Mouse (Mus musculus): ENCODE measurements around the gene Slc40a1. TPM values are rescaled to one million over a fixed set of nuclear protein-coding genes. Genes with fewer than 3 reads are reported as not detected.

Slc40a1 gene
- 1 to 10 TPM; 7.0 to 9.8 TPM for total RNA-seq (2021)
- long read RNA-seq, experiment 1, transcript Slc40a1-201 (8 exons, 3,370 nt) = major isoform, 28 of 31 reads
- long read RNA-seq, experiment 1, partial matches to known transcripts = 0 of 31 reads
- long read RNA-seq, experiment 1, other reads (novel, unspliced or antisense) = 3 of 31 reads
- long read RNA-seq, experiment 2, transcript Slc40a1-201 (8 exons, 3,370 nt) = major isoform, 25 of 26 reads
- long read RNA-seq, experiment 2, partial matches to known transcripts = 0 of 26 reads
- long read RNA-seq, experiment 2, other reads (novel, unspliced or antisense) = 1 of 26 reads

DNA sequence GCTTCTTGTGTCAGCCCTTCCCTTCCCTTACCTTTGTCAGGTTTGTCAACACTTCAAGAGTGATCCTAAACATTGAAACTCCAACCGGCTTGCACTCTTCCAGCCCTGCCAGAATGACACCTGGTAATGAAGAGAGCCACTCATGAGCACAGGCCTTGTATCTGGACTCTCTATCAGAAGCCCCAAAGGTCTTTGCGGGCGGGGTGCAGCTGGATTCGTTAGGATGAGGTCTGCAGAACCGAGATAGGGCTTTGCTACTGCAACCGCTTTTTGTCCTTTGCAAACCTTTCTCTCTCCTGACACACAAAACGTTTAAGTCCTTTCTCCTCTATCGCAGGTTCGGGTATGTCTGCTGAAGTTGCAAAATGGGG lies at the start of gene Slc40a1:
Gene Slc40a1 (minus strand): TSS at position 131 of the 371 bp plus-strand sequence.
- intact Hi-C loops (cut with DNase I) = loop anchor here (5.0 kb wide), 1 partner anchor 99 kb away; no protein-coding TSS in a partner anchor
- peak within 1 kb of the TSS; percentile 80 for H3K27ac ChIP-seq
- DNase-seq (ENCODE audit: extremely low spot score in 1 of 2, low spot score in 2 of 2) = no peak
- no peak for TF ChIP-seq CTCF (IDR thresholded peaks at IDR 0.05)
- peak within 1 kb of the TSS; percentile 69 for H3K4me3 ChIP-seq

- no peak for DNase-seq (ENCODE audit: extremely low spot score in 1 of 2, low spot score in 2 of 2)
- H3K27ac ChIP-seq = no peak overlapping the region
Measured at GRCm38 (mm10) chr1:45971314-45971713, 45.0 kb upstream of the Slc40a1 start.

GRCm38 (mm10) chr1:45948988-45949387 lies 22.7 kb upstream of the Slc40a1 start:
- Histone ChIP-seq H3K4me3 (no peak overlapping the region), H3K27ac (no peak overlapping the region)
- peak; percentile 31 for TF ChIP-seq CTCF (IDR thresholded peaks at IDR 0.05)
- DNase-seq (ENCODE audit: extremely low spot score in 1 of 2, low spot score in 2 of 2) = no peak
- intact Hi-C loops (cut with DNase I) = no loop called here

More at GRCm38 (mm10) chr1:45971314-45971713, 45.0 kb upstream of the Slc40a1 start:
- no peak for TF ChIP-seq CTCF (IDR thresholded peaks at IDR 0.05)
- intact Hi-C loops (cut with DNase I) = no loop called here
- no peak overlapping the region for H3K4me3 ChIP-seq

DNA sequence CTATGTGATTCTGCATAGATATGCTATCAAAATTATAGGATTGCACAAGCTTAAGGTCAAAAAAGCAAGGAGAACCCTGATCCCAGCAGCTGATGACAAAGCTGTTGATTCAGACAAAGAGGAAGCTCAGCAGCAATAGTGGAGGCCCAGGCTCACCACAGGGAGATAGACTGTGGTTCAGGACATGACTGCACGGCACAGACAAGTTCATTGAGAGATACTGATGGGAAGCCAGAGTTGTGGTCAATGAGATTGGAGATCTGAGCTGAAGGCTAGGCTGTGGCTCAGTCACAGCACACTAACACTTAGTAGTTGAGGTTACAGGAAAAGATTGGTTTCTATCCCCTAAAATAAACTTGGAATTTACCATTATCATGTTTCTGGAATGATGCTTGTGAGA lies 21.5 kb upstream of the Slc40a1 start:
- TF ChIP-seq CTCF (IDR thresholded peaks at IDR 0.05) = no peak
- DNase-seq (ENCODE audit: extremely low spot score in 1 of 2, low spot score in 2 of 2) = no peak
- no peak overlapping the region for H3K4me3 ChIP-seq
- intact Hi-C loops (cut with DNase I) = no loop called here
- no peak overlapping the region for H3K27ac ChIP-seq

DNA sequence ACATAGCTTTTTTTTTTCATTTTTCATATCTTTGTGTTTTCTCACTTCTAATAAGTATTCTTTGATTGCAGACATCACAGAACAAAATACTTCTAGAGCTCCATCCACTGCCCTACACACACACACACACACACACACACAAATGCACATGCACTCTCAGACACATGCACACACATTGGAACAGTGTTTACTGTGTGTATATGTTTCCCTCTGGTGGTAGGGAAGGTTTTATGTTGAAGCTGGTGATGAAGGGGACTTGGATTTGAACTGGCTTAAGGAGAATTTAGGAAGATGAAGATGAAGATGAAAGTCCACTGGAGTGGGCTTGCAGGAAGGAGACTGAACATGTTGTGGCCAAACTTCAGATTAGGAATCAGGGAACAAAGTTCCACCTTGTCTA lies 4.8 kb upstream of the Slc40a1 start:
- intact Hi-C loops (cut with DNase I) = no loop called here
- no peak for DNase-seq (ENCODE audit: extremely low spot score in 1 of 2, low spot score in 2 of 2)
- Histone ChIP-seq H3K27ac (no peak overlapping the region), H3K4me3 (no peak overlapping the region)
- peak; percentile 20 for TF ChIP-seq CTCF (IDR thresholded peaks at IDR 0.05)

DNA sequence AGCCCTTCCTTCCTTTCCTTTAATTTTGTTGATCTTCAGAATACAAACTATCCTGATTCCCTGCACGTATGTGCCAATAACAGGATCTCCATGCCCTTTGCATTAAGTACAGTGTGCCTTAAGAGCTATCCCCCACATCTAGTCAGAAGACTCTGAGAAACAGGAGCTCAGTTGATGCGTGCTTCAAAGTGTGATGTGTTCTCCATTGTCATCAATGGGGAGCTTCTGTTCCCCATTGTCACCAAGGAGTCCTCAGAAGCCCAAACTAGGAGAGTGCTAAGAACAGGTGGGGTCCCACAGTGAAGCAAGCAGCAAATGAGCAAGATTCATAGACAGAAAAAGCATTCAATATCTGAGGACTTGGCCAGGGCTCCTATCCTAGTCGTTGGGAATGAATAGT lies 588 bp upstream of the Slc40a1 start:
- Histone ChIP-seq H3K4me3 (no peak overlapping the region), H3K27ac (no peak overlapping the region)
- DNase-seq (ENCODE audit: extremely low spot score in 1 of 2, low spot score in 2 of 2) = no peak
- intact Hi-C loops (cut with DNase I) = loop anchor here (5.0 kb wide), 1 partner anchor 100 kb away; no protein-coding TSS in a partner anchor
- no peak for TF ChIP-seq CTCF (IDR thresholded peaks at IDR 0.05)

DNA sequence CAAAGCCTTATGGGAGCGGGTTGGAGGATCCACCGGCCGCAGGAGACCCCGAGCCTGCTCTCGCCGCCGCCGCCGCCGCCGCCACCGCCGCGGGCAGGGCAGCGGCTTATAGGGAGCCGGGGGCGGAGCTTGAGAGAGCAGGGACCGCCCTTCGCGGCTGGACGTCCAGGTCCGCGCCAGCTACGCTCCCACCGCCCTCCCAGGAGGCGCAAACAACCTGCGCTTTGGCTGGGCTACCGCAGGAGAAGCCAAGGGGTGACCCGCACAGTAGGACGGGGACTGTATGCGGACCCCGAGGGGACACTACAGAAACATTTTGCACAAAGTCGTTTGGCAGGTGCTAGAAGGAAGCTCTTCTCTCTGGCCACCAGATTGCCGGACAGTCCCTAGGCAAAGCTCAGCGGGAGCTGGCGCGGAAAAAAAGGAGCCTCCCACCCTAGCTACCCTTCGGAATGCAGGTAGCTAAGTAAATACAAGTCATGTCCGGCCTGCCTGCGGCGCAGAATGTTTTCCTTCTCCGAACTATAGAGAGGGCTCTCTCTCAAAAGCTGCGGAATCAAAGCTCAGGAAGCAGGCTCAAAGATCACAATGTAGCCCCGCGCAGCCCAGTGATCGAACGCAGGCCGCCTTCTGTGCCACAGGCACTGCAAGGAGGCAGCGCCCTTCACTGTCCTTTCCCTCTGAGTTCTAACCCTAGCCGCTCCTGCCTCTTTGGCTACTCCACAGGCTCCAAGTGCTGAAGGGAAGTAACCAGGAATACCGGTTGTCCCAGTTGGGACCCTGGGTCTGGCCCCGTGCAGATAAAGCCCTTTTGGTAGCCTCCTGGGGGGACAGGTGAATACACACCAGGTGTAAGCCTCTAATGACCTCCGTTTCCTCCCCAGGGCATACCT lies 577 bp downstream of the Slc40a1 start:
- intact Hi-C loops (cut with DNase I) = loop anchor here (5.0 kb wide), 1 partner anchor 98 kb away; no protein-coding TSS in a partner anchor
- Histone ChIP-seq H3K27ac (peak overlapping the region; percentile 80), H3K4me3 (peak overlapping the region; percentile 69)
- DNase-seq (ENCODE audit: extremely low spot score in 1 of 2, low spot score in 2 of 2) = peak; percentile 68 to 72
- no peak; the same call in 1 of the 2 replicates for TF ChIP-seq CTCF (IDR thresholded peaks at IDR 0.05)

GRCm38 (mm10) chr1:45925131-45925499 lies 1.2 kb downstream of the Slc40a1 start:
- Histone ChIP-seq H3K4me3 (peak overlapping the region; percentile 69), H3K27ac (peak overlapping the region; percentile 80)
- no peak for DNase-seq (ENCODE audit: extremely low spot score in 1 of 2, low spot score in 2 of 2)
- intact Hi-C loops (cut with DNase I) = loop anchor here (5.0 kb wide), 1 partner anchor 98 kb away; no protein-coding TSS in a partner anchor
- no peak for TF ChIP-seq CTCF (IDR thresholded peaks at IDR 0.05)

GRCm38 (mm10) chr1:45924516-45924915 lies 1.8 kb downstream of the Slc40a1 start:
- Histone ChIP-seq H3K4me3 (peak overlapping the region; percentile 69), H3K27ac (peak overlapping the region; percentile 16; the same call in 1 of the 2 replicates)
- intact Hi-C loops (cut with DNase I) = no loop called here
- no peak for DNase-seq (ENCODE audit: extremely low spot score in 1 of 2, low spot score in 2 of 2)
- no peak for TF ChIP-seq CTCF (IDR thresholded peaks at IDR 0.05)

- DNase-seq (ENCODE audit: extremely low spot score in 1 of 2, low spot score in 2 of 2) = no peak
- Histone ChIP-seq H3K27ac (no peak overlapping the region), H3K4me3 (peak overlapping the region; percentile 9; the same call in 1 of the 2 replicates)
- TF ChIP-seq CTCF (IDR thresholded peaks at IDR 0.05) = no peak
- intact Hi-C loops (cut with DNase I) = no loop called here
Measured at GRCm38 (mm10) chr1:45923306-45923705, 3.0 kb downstream of the Slc40a1 start.

- intact Hi-C loops (cut with DNase I) = no loop called here
- TF ChIP-seq CTCF (IDR thresholded peaks at IDR 0.05) = no peak
- DNase-seq (ENCODE audit: extremely low spot score in 1 of 2, low spot score in 2 of 2) = no peak
- Histone ChIP-seq H3K4me3 (no peak overlapping the region), H3K27ac (no peak overlapping the region)
Measured at GRCm38 (mm10) chr1:45920703-45921102, 5.6 kb downstream of the Slc40a1 start.

GRCm38 (mm10) chr1:45919752-45920151 lies 6.6 kb downstream of the Slc40a1 start:
- H3K4me3 ChIP-seq = no peak overlapping the region
- no peak for TF ChIP-seq CTCF (IDR thresholded peaks at IDR 0.05)
- no peak for DNase-seq (ENCODE audit: extremely low spot score in 1 of 2, low spot score in 2 of 2)
- intact Hi-C loops (cut with DNase I) = no loop called here
- no peak overlapping the region for H3K27ac ChIP-seq
